Mouse (Mus musculus): ENCODE measurements around the gene Elovl2. TPM values are rescaled to one million over a fixed set of nuclear protein-coding genes. Genes with fewer than 3 reads are reported as not detected.
"Not testable (repeated sequence)": the region's sequence is repeated elsewhere in the genome, so short reads cannot be mapped to it uniquely, and the experiment has no call there.

Gene Elovl2
- polyA plus RNA-seq (2014; fragmentation: Nextera tagmentation; extraction: Ambion mirVana), result 32.5 and 38.1 TPM in 2 replicates

DNA sequence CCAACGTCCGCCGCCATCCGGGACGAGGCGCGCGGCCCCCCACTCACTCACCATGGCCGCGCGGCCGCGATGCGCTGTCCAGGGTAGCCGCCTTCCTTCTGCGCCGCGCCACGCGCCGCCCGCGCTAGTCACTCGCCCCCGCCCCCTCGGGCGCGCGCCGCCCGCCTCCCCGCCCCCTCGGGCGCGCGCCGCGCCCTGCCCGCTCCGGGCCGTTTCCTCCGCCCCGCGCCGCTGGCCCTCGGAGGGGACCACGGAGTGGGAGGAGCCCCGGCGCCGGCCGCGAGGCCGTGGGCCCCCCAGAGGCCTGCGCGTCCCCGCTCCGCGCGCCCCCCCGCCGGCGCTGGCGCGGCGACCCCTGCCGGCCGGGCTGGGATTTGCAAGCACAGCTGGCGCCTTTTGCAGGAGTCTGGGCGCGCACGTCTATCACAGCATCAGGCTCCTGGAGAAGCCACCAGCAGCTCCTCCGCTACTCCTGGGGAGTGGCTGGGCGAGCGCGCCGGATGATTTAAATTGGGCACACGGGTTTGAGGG lies at the start of gene Elovl2:
Elovl2 (minus strand) TSS at position 102 of the 531 bp plus-strand sequence.
- peak within 1 kb of the TSS; percentile 84 for H3K4me2 ChIP-seq
- 2% methylated on average over 38 of the region's 77 CpGs for WGBS
- DNase-seq (ENCODE audit: low spot score), result peak; percentile 82
- H3K9me3 ChIP-seq (ENCODE audit: control insufficient read depth, low read length), result peaks cover 4% of the 10 kb centered on the region; the same call in 1 of the 2 replicates
- no peaks in the 10 kb centered on the region for H3K36me3 ChIP-seq (ENCODE audit: control insufficient read depth, insufficient read depth, low read length)
- no peaks in the 10 kb centered on the region for H3K27me3 ChIP-seq (replicated peaks; ENCODE audit: control insufficient read depth, insufficient read depth, low read length)
- peaks cover 3% of the 10 kb centered on the region; the same call in 1 of the 2 replicates for H3K4me1 ChIP-seq (replicated peaks; ENCODE audit: control insufficient read depth, insufficient read depth, low read length)
- peak; percentile 91 for ATAC-seq (replicated peaks; ENCODE audit: low FRiP score)
- peak within 1 kb of the TSS; percentile 25 for H3K27ac ChIP-seq (ENCODE audit: low read depth, low read length)
- peak within 1 kb of the TSS; percentile 68 for H3K4me3 ChIP-seq (ENCODE audit: low read depth, low read length)
- peak within 1 kb of the TSS; percentile 60; the same call in 1 of the 2 replicates for H3K9ac ChIP-seq (ENCODE audit: low read depth, low read length)

DNA sequence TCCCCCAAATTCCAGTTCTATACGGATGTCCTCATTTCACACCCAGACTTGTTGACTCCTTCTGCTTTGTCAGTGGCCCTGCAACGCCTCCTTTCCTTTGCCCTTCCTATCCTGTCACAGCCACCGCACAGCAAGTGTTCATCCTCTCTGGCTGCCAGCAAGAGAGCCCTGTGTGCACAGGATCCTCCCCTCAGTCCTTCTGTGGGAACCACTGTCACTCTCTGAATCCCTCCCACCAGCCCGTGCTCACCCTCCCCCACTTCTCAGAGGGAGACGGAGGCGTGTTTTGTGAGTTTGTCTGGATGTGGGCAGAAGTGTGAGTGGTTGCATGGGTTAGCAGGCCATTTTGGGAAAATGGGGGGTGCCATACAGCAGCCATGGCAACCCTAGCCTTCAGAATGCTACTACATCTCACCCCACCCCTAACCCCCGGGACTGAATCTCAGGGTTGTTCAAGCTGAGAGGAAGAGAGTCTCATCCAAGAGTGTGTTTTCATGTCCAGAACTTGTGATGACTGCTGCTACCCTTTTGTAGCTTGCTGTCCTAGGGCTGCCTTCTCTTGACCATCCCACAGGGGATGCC lies 47.7 kb upstream of the Elovl2 start:
- 60% methylated on average over 7 of the region's 7 CpGs for WGBS
- no peak overlapping the region for H3K9ac ChIP-seq (ENCODE audit: low read depth, low read length)
- no peak for DNase-seq (ENCODE audit: low spot score)

DNA sequence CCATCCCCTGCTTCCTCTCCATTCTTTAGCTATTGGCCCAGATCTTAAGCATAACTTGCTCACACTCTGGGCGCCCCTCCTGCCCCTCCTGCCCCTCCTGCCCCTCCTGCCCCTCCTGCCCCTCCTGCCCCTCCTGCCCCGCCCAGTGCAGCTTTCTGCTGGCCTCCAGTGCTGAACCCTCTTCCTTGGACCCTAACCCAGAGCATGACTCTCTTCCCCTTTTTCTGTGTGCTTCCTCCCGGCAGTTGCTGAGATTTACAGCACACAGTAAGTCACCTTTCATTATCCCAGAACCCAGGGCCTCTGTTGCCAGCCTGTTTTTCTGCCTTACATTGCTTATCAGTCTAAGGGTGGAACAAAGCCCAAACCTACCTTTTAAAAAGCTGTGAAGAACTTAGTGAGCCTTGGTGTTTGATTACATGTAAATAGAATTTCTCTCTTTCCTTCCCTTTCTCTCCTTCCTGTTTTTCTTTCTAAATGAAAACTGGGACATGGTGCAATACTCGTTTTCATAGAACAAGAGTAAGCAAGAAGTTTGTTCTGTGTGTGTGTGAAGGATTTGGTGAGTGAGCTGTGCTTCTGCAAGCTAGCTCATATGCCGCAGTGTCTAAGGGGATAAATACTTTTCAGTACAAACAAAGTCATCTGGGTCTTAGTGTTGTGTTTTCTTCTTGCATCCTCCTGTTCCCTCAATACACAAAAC lies 43.2 kb upstream of the Elovl2 start:
- no peak overlapping the region for H3K4me3 ChIP-seq (ENCODE audit: low read depth, low read length)
- H3K27ac ChIP-seq (ENCODE audit: low read depth, low read length), result no peak overlapping the region
- H3K36me3 ChIP-seq (ENCODE audit: control insufficient read depth, insufficient read depth, low read length), result no peaks in the 10 kb centered on the region; the same call in 1 of the 2 replicates
- H3K4me1 ChIP-seq (replicated peaks; ENCODE audit: control insufficient read depth, insufficient read depth, low read length), result no peaks in the 10 kb centered on the region
- ATAC-seq (replicated peaks; ENCODE audit: low FRiP score), result no peak
- no peaks in the 10 kb centered on the region for H3K9me3 ChIP-seq (ENCODE audit: control insufficient read depth, low read length)
- H3K4me2 ChIP-seq, result no peak overlapping the region
- no peaks in the 10 kb centered on the region for H3K27me3 ChIP-seq (replicated peaks; ENCODE audit: control insufficient read depth, insufficient read depth, low read length)
- no peak for DNase-seq (ENCODE audit: low spot score)
- WGBS, result 77% methylated on average over 5 of the region's 5 CpGs
- no peak overlapping the region for H3K9ac ChIP-seq (ENCODE audit: low read depth, low read length)

More for the DNA sequence above, 47.7 kb upstream of the Elovl2 start:
- Histone ChIP-seq H3K4me2 (no peak overlapping the region), H3K4me1 (replicated peaks; ENCODE audit: control insufficient read depth, insufficient read depth, low read length) (no peaks in the 10 kb centered on the region), H3K27me3 (replicated peaks; ENCODE audit: control insufficient read depth, insufficient read depth, low read length) (no peaks in the 10 kb centered on the region), H3K36me3 (ENCODE audit: control insufficient read depth, insufficient read depth, low read length) (no peaks in the 10 kb centered on the region; the same call in 1 of the 2 replicates), H3K27ac (ENCODE audit: low read depth, low read length) (no peak overlapping the region), H3K9me3 (ENCODE audit: control insufficient read depth, low read length) (no peaks in the 10 kb centered on the region), H3K4me3 (ENCODE audit: low read depth, low read length) (no peak overlapping the region)
- ATAC-seq (replicated peaks; ENCODE audit: low FRiP score), result no peak

DNA sequence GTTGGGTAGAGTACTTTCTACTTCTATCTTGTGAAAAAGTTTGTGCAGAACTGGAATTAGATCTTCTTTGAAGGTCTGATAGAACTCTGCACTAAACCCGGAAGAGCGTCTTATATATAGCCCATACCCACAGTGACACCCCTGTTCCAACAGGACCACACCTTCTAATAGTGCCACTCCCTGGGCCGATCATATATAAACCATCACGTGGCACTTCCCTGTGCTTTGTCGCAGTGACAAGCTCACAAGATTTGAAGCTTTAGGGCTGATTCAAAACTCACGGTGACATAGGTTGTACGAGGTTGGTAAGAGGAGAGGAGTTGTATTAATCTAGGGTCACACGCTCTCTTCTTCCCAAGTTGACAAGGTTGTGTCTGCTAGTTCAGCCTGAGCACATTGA lies 41.4 kb upstream of the Elovl2 start:
- 89% methylated on average over 8 of the region's 8 CpGs for WGBS
- H3K27me3 ChIP-seq (replicated peaks; ENCODE audit: control insufficient read depth, insufficient read depth, low read length); DNase-seq (ENCODE audit: low spot score); H3K4me3 ChIP-seq (ENCODE audit: low read depth, low read length); H3K27ac ChIP-seq (ENCODE audit: low read depth, low read length); H3K4me2 ChIP-seq; H3K9ac ChIP-seq (ENCODE audit: low read depth, low read length); ATAC-seq (replicated peaks; ENCODE audit: low FRiP score); H3K36me3 ChIP-seq (ENCODE audit: control insufficient read depth, insufficient read depth, low read length); H3K9me3 ChIP-seq (ENCODE audit: control insufficient read depth, low read length); H3K4me1 ChIP-seq (replicated peaks; ENCODE audit: control insufficient read depth, insufficient read depth, low read length): not testable (repeated sequence)

DNA sequence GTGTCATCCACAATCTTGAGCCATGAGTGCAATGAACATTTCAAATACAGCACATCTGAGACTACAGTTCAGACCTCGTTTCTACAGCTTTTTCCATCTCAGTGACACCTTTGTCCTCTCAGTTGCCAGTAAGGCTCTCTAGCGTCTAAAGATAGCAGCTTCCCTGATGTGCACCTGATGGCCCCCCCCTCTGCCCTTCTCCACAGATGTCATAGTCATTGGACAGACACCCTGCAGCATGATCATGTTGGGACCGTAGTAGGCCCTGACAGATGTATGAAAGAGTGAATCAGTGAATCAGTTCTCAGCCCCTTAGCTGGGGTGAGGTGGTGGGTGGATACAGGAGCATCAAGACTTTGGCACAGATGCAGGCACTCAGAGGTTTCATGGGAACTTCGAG lies 37.6 kb upstream of the Elovl2 start:
- Histone ChIP-seq H3K27ac (ENCODE audit: low read depth, low read length) (no peak overlapping the region), H3K4me3 (ENCODE audit: low read depth, low read length) (no peak overlapping the region), H3K9me3 (ENCODE audit: control insufficient read depth, low read length) (no peaks in the 10 kb centered on the region), H3K4me1 (replicated peaks; ENCODE audit: control insufficient read depth, insufficient read depth, low read length) (no peaks in the 10 kb centered on the region), H3K36me3 (ENCODE audit: control insufficient read depth, insufficient read depth, low read length) (no peaks in the 10 kb centered on the region), H3K9ac (ENCODE audit: low read depth, low read length) (no peak overlapping the region), H3K4me2 (no peak overlapping the region), H3K27me3 (replicated peaks; ENCODE audit: control insufficient read depth, insufficient read depth, low read length) (no peaks in the 10 kb centered on the region)
- ATAC-seq (replicated peaks; ENCODE audit: low FRiP score) (no peak), DNase-seq (ENCODE audit: low spot score) (no peak)
- WGBS, result 80% methylated on average over 4 of the region's 4 CpGs

DNA sequence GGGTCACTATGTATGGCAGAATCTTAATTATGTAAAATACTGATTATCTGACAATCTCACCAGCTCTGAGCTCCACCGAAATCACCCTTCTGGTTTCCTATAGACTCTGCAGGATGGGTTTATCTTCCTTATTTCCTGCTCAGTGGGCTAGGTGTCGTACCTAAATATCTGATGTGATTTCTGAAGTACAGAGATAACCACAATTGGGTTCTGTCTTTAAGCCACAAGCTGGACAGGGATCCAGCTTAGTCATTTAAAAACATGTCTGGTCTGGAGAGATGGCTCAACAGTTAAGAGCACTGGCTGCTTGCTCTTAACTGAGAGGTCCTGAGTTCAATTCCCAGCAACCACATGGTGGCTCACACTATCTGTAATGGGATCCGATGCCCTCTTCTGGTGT lies 36.8 kb upstream of the Elovl2 start:
- Histone ChIP-seq H3K9ac (ENCODE audit: low read depth, low read length) (no peak overlapping the region), H3K9me3 (ENCODE audit: control insufficient read depth, low read length) (no peaks in the 10 kb centered on the region), H3K4me1 (replicated peaks; ENCODE audit: control insufficient read depth, insufficient read depth, low read length) (peaks cover 4% of the 10 kb centered on the region), H3K27ac (ENCODE audit: low read depth, low read length) (no peak overlapping the region), H3K36me3 (ENCODE audit: control insufficient read depth, insufficient read depth, low read length) (no peaks in the 10 kb centered on the region), H3K27me3 (replicated peaks; ENCODE audit: control insufficient read depth, insufficient read depth, low read length) (no peaks in the 10 kb centered on the region), H3K4me2 (no peak overlapping the region), H3K4me3 (ENCODE audit: low read depth, low read length) (no peak overlapping the region)
- ATAC-seq (replicated peaks; ENCODE audit: low FRiP score) (no peak), DNase-seq (ENCODE audit: low spot score) (no peak)
- 55% methylated on average over 3 of the region's 3 CpGs for WGBS

DNA sequence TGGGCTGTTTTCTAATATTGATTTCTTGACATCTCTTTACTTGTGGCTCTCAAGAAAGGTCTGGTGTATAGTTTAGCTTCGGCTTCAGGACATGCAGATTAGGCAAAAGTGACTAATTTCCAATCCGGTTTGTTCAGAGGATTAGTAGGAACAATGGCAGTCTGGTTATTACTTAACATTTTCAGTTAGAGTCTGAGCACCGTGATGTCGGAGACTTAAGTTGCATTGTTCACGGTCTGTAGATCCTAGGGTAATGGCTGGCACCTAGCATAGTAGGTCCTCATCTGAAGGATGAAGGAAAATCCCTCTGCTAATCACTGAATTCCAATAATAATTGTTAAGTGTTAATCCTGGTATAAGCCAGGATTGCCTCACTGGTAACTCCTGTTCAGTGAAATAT lies 35.9 kb upstream of the Elovl2 start:
- H3K9me3 ChIP-seq (ENCODE audit: control insufficient read depth, low read length), result no peaks in the 10 kb centered on the region
- peaks cover 8% of the 10 kb centered on the region for H3K4me1 ChIP-seq (replicated peaks; ENCODE audit: control insufficient read depth, insufficient read depth, low read length)
- 90% methylated on average over 5 of the region's 5 CpGs for WGBS
- no peak overlapping the region for H3K4me2 ChIP-seq
- no peak overlapping the region for H3K4me3 ChIP-seq (ENCODE audit: low read depth, low read length)
- no peak overlapping the region for H3K9ac ChIP-seq (ENCODE audit: low read depth, low read length)
- no peaks in the 10 kb centered on the region for H3K27me3 ChIP-seq (replicated peaks; ENCODE audit: control insufficient read depth, insufficient read depth, low read length)
- DNase-seq (ENCODE audit: low spot score), result no peak
- no peak for ATAC-seq (replicated peaks; ENCODE audit: low FRiP score)
- H3K27ac ChIP-seq (ENCODE audit: low read depth, low read length), result no peak overlapping the region
- no peaks in the 10 kb centered on the region for H3K36me3 ChIP-seq (ENCODE audit: control insufficient read depth, insufficient read depth, low read length)

DNA sequence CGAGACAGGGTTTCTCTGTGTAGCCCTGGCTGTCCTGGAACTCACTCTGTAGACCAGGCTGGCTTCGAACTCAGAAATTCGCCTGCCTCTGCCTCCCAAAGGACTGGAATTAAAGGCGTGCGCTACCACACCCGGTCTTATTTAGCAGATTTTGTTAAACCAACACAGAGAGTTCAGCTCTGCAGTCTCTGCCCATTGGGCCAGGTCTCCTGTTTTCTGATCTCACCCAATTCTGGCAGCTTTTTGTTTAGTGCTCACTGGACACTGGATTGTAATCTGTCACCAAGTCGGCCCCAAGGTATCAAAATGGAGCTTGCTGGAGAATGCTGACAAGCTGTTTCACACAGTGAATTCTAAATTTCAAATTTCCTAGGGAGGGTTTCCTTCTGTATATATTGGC lies 32.5 kb upstream of the Elovl2 start:
- Histone ChIP-seq H3K9me3 (ENCODE audit: control insufficient read depth, low read length) (no peaks in the 10 kb centered on the region), H3K27ac (ENCODE audit: low read depth, low read length) (no peak overlapping the region), H3K36me3 (ENCODE audit: control insufficient read depth, insufficient read depth, low read length) (no peaks in the 10 kb centered on the region), H3K9ac (ENCODE audit: low read depth, low read length) (no peak overlapping the region), H3K4me2 (no peak overlapping the region), H3K27me3 (replicated peaks; ENCODE audit: control insufficient read depth, insufficient read depth, low read length) (no peaks in the 10 kb centered on the region), H3K4me1 (replicated peaks; ENCODE audit: control insufficient read depth, insufficient read depth, low read length) (peaks cover 12% of the 10 kb centered on the region), H3K4me3 (ENCODE audit: low read depth, low read length) (no peak overlapping the region)
- ATAC-seq (replicated peaks; ENCODE audit: low FRiP score) (no peak), DNase-seq (ENCODE audit: low spot score) (no peak)
- WGBS, result 88% methylated on average over 7 of the region's 7 CpGs
